In the genomic region with DNA sequence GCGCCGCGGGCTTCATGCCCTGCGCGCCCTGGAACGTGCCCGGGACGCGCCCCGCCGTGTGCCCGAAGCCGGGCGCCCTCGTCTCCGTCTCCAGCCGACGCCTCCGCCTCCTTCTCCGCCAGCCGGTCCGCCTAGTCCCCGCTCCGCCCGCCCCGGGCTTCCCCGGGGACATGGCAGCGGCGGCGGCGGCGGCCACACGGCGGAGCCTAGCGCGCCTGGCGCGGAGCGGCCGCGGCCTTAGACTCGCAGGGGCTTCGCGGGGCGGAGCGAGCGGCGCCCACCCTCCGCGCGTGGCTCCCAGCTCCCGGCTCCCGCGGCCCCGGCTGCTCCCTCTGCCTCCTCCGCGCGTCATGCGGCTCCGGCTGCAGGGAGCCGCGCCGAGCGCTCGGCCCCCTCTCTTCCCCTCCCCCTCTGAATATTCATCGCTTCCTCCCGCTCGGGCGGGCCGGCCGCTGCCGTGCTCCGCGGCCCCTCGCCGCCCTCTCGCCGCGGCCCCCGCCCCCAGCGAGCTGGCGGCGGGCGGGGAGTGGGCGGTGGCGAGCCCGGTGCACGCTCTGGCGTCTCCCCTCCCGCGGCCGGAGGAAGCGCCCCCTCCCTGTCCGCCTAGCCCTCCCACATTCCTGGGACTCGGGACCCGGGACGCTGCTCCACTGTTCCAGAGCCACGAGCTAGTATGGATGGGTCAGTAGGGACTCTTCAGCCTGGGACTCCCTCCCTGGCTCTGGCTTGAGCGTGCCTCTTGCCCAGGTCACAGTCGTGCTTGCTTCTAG, we compare ENCODE assay signal across 8 mouse cellular contexts. TPM values are rescaled to one million over a fixed set of nuclear protein-coding genes. Genes with fewer than 3 reads are reported as not detected.
DNase-seq lines count a peak whose midpoint lies in the region; ATAC-seq and TF ChIP-seq lines count a peak whose summit lies in the region.

TSS of gene Ptprj (minus strand) at position 412 of the 770 bp plus-strand sequence.

- no peaks in the 10 kb centered on the region for H3K9me3 ChIP-seq in embryonic facial prominence, embryonic 13.5 days
- H3K9me3 ChIP-seq in limb, embryonic 14.5 days (ENCODE audit: control insufficient read depth, low read length), result no peaks in the 10 kb centered on the region
- H3K9me3 ChIP-seq in midbrain, embryonic 14.5 days (ENCODE audit: control insufficient read depth, low read length), result no peaks in the 10 kb centered on the region

- peak within 1 kb of the TSS; percentile 87 for H3K9ac ChIP-seq in embryonic facial prominence, embryonic 13.5 days
- H3K9ac ChIP-seq in limb, embryonic 14.5 days (ENCODE audit: low read depth, low read length, severe bottlenecking), result peak within 1 kb of the TSS; percentile 73
- H3K9ac ChIP-seq in midbrain, embryonic 14.5 days (replicated peaks; ENCODE audit: low read length), result peak within 1 kb of the TSS; percentile 93

- peaks cover 5% of the 10 kb centered on the region; the same call in 1 of the 2 replicates for H3K27me3 ChIP-seq in embryonic facial prominence, embryonic 13.5 days
- no peaks in the 10 kb centered on the region for H3K27me3 ChIP-seq in kidney, adult 2 months (replicated peaks; ENCODE audit: control insufficient read depth, insufficient read depth, low read length)
- H3K27me3 ChIP-seq in limb, embryonic 14.5 days (ENCODE audit: control insufficient read depth, insufficient read depth, low read length), result 0 out of 2 replicates have a peak, but pooled peaks cover 5% of the 10 kb centered on the region
- no peaks in the 10 kb centered on the region for H3K27me3 ChIP-seq in midbrain, embryonic 14.5 days (ENCODE audit: control insufficient read depth, insufficient read depth, low read length)

- TF ChIP-seq CTCF in kidney, adult 2 months (conservative IDR thresholded peaks at IDR 0.05; ENCODE audit: insufficient read depth, insufficient read length, low read depth, low read length), result no peak

- H3K27ac ChIP-seq in embryonic facial prominence, embryonic 13.5 days, result peak within 1 kb of the TSS; percentile 82
- peak within 1 kb of the TSS; percentile 84 for H3K27ac ChIP-seq in kidney, adult 2 months (ENCODE audit: insufficient read depth, low read depth, low read length)
- H3K27ac ChIP-seq in limb, embryonic 14.5 days (replicated peaks; ENCODE audit: low read depth, low read length), result peak within 1 kb of the TSS; percentile 40; the same call in 1 of the 2 replicates
- peak within 1 kb of the TSS; percentile 93 for H3K27ac ChIP-seq in midbrain, embryonic 14.5 days (replicated peaks; ENCODE audit: low read depth, low read length)

- ATAC-seq in embryonic facial prominence, embryonic 13.5 days (ENCODE audit: insufficient number of reproducible peaks, insufficient read depth, low FRiP score, low TSS enrichment, low read depth), result peak; percentile 80
- peak; percentile 85 for ATAC-seq in limb, embryonic 14.5 days (ENCODE audit: low FRiP score, low read depth)
- peak; percentile 86 for ATAC-seq in midbrain, embryonic 14.5 days (ENCODE audit: low FRiP score, low TSS enrichment)

- DNase-seq in urinary bladder, adult 18-20 months (ENCODE audit: low spot score in 2 of 2), result peak; percentile 51 to 56
- DNase-seq in urinary bladder, postnatal 10 days (ENCODE audit: low spot score), result no peak
- DNase-seq in heart, adult 8-10 months (ENCODE audit: low spot score), result peak; percentile 40
- DNase-seq in kidney, adult 2 months, result peak; percentile 81
- DNase-seq in limb, embryonic 14.5 days (ENCODE audit: low spot score), result peak; percentile 52
- peak; percentile 87 for DNase-seq in midbrain, embryonic 14.5 days
- peak; percentile 72 to 76 for DNase-seq in spleen, adult 18-20 months

- peak within 1 kb of the TSS; percentile 99 for H3K4me2 ChIP-seq in embryonic facial prominence, embryonic 13.5 days
- peak within 1 kb of the TSS; percentile 100 for H3K4me2 ChIP-seq in limb, embryonic 14.5 days (replicated peaks; ENCODE audit: low read depth, low read length, severe bottlenecking)
- peak within 1 kb of the TSS; percentile 89 for H3K4me2 ChIP-seq in midbrain, embryonic 14.5 days (ENCODE audit: low read length)

- peaks cover 10% of the 10 kb centered on the region for H3K4me1 ChIP-seq in embryonic facial prominence, embryonic 13.5 days
- peaks cover 10% of the 10 kb centered on the region; the same call in 1 of the 2 replicates for H3K4me1 ChIP-seq in kidney, adult 2 months (ENCODE audit: control insufficient read depth, insufficient read depth, low read length)
- H3K4me1 ChIP-seq in limb, embryonic 14.5 days (ENCODE audit: control insufficient read depth, insufficient read depth, low read length), result no peaks in the 10 kb centered on the region
- H3K4me1 ChIP-seq in midbrain, embryonic 14.5 days (ENCODE audit: control insufficient read depth, insufficient read depth, low read length), result 0 out of 2 replicates have a peak, but pooled peaks cover 3% of the 10 kb centered on the region

- no peaks in the 10 kb centered on the region for H3K36me3 ChIP-seq in embryonic facial prominence, embryonic 13.5 days
- H3K36me3 ChIP-seq in kidney, adult 2 months (ENCODE audit: control insufficient read depth, insufficient read depth, low read length), result no peaks in the 10 kb centered on the region
- no peaks in the 10 kb centered on the region for H3K36me3 ChIP-seq in limb, embryonic 14.5 days (ENCODE audit: control insufficient read depth, insufficient read depth, low read length)
- H3K36me3 ChIP-seq in midbrain, embryonic 14.5 days (ENCODE audit: control insufficient read depth, insufficient read depth, low read length), result no peaks in the 10 kb centered on the region

- 1% methylated on average over 92 of the region's 100 CpGs for WGBS in embryonic facial prominence, embryonic 13.5 days
- 1% methylated on average over 94 of the region's 100 CpGs for WGBS in kidney, adult 2 months
- under 1% methylated on average over 47 of the region's 100 CpGs for WGBS in limb, embryonic 14.5 days
- WGBS in midbrain, embryonic 14.5 days, result under 1% methylated on average over 71 of the region's 100 CpGs

- TF ChIP-seq POLR2A in kidney, adult 2 months (IDR thresholded peaks at IDR 0.05; ENCODE audit: low read depth, low read length), result no peak
- TF ChIP-seq POLR2A in limb, embryonic 14.5 days (IDR thresholded peaks at IDR 0.05; ENCODE audit: borderline replicate concordance, extremely low read depth, insufficient read depth, insufficient read length), result no peak

- H3K4me3 ChIP-seq in embryonic facial prominence, embryonic 13.5 days, result peak within 1 kb of the TSS; percentile 81
- peak within 1 kb of the TSS; percentile 94 for H3K4me3 ChIP-seq in kidney, adult 2 months (ENCODE audit: insufficient read depth, low read depth, low read length)
- peak within 1 kb of the TSS; percentile 72 for H3K4me3 ChIP-seq in limb, embryonic 14.5 days (replicated peaks; ENCODE audit: low read length)
- H3K4me3 ChIP-seq in midbrain, embryonic 14.5 days (replicated peaks; ENCODE audit: low read depth, low read length), result peak within 1 kb of the TSS; percentile 90

RNA-seq across cellular contexts. Expression of gene Ptprj, which starts in this region (rescaled TPM):
- polyA plus RNA-seq in embryonic facial prominence, embryonic 13.5 days (2015; fragmentation: Nextera tagmentation; extraction: Ambion mirVana), result 2.8 and 3.2 TPM in 2 replicates
- total RNA-seq in heart, adult 8-10 months (2022), result 1 to 10 TPM; 6.0 to 7.3 (median 7.0) TPM
- 18.9 and 23.2 TPM in 2 replicates for polyA plus RNA-seq in kidney, adult 2 months (2012; rRNA removed)
- 3.9 and 4.0 TPM in 2 replicates for polyA plus RNA-seq in limb, embryonic 14.5 days (2012; rRNA removed)
- polyA plus RNA-seq in limb, embryonic 14.5 days (2014; fragmentation: Nextera tagmentation; extraction: Ambion mirVana), result 2.7 and 3.2 TPM in 2 replicates
- polyA plus RNA-seq in midbrain, embryonic 14.5 days (2014; fragmentation: Nextera tagmentation; extraction: Ambion mirVana), result 7.1 and 7.2 TPM in 2 replicates

Comparison
In these comparisons a context has a peak if more than half of its experiments do, and no peak if none do; other contexts are left out.
1. H3K27ac ChIP-seq: peak in every context shown above with its lines; median percentile 93 in midbrain, embryonic 14.5 days; 84 in kidney, adult 2 months; 82 in embryonic facial prominence, embryonic 13.5 days; 40 in limb, embryonic 14.5 days.